Mouse (Mus musculus): ENCODE results near the gene Gm20547. TPM values are rescaled to one million over a fixed set of nuclear protein-coding genes. Genes with fewer than 3 reads are reported as not detected.

The Gm20547 gene
- polyA plus RNA-seq (2016; fragmentation: Nextera tagmentation; extraction: Ambion mirVana), result not detected in 2 replicates

DNA sequence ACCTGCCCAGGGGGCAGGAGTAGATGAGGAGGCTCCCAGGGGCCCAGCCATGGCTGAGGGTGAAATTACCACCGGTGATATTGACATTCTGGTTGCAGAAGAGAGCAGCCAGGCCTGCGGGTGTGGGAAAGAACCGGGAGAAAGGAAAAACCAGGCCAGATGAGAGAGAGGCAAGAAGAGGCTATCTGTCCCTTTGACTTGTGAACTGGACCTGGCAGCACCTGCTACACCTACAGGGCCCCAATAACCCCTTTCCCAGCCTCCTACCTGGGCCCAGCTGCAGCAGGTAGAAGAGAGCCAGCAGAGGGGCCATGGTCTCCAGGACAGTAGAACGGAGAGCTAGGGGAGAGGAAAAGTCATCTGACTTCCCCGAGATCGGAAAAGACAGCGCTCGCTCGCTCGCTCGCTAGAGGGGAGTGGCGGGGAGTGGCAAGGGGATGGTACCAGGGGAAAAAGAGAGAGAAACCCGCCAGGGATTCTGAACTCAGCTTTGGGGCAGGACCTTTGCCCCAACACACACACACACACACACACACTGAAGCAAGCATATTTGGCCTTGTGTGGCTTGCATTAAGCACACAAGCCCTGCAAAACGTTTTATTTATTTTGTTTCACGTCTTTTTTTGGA lies at the start of gene Gm20547:
Gm20547 (minus strand) TSS at position 360 of the 628 bp plus-strand sequence.
- Histone ChIP-seq H3K36me3 (replicated peaks) (no peaks in the 10 kb centered on the region), H3K9me3 (no peaks in the 10 kb centered on the region), H3K4me2 (no peak within 1 kb of the TSS), H3K27ac (no peak within 1 kb of the TSS), H3K9ac (no peak within 1 kb of the TSS), H3K4me1 (0 out of 2 replicates have a peak, but pooled peaks cover 6% of the 10 kb centered on the region), H3K27me3 (peaks cover 13% of the 10 kb centered on the region), H3K4me3 (replicated peaks) (no peak within 1 kb of the TSS)
- no peak for ATAC-seq (ENCODE audit: low FRiP score)
- WGBS, result 8% methylated on average over 15 of the region's 15 CpGs

GRCm38 (mm10) chr17:34931061-34931734 lies 49.4 kb upstream of the Gm20547 start, which contains the start of gene Neu1:
Neu1 (plus strand) TSS chr17:34931253.
- H3K27ac ChIP-seq, result peak within 1 kb of the TSS; percentile 9; the same call in 1 of the 2 replicates
- H3K9ac ChIP-seq, result peak within 1 kb of the TSS; percentile 90
- peaks cover 11% of the 10 kb centered on the region for H3K4me1 ChIP-seq
- H3K4me3 ChIP-seq (replicated peaks), result peak within 1 kb of the TSS; percentile 75
- WGBS, result under 1% methylated on average over 38 of the region's 38 CpGs
- H3K9me3 ChIP-seq, result no peaks in the 10 kb centered on the region
- peak; percentile 97 for ATAC-seq (ENCODE audit: low FRiP score)
- peaks cover 11% of the 10 kb centered on the region for H3K36me3 ChIP-seq (replicated peaks)
- peak within 1 kb of the TSS; percentile 97 for H3K4me2 ChIP-seq
- no peaks in the 10 kb centered on the region for H3K27me3 ChIP-seq

DNA sequence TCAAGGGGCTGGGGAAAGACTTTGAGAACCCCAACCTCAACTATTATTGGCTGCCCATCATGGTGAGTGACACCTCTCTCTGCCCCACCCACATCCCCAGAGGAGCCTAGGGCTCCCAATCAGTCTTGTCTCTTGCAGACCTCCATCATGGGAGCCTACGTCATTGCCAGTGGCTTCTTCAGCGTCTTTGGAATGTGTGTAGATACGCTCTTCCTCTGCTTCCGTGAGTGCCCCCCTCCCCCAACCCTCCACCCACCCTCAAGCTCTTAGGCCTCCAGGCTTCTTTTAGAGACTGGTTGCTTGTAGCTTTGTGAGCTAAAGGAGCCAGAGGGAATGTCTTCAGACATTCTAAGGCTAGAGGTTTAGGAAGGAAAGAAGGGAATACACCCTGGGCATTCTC lies 47.0 kb upstream of the Gm20547 start:
- H3K36me3 ChIP-seq (replicated peaks), result no peaks in the 10 kb centered on the region
- H3K4me3 ChIP-seq (replicated peaks), result no peak overlapping the region
- no peak overlapping the region for H3K27ac ChIP-seq
- no peaks in the 10 kb centered on the region for H3K9me3 ChIP-seq
- 83% methylated on average over 4 of the region's 4 CpGs for WGBS
- ATAC-seq (ENCODE audit: low FRiP score), result no peak
- no peaks in the 10 kb centered on the region for H3K27me3 ChIP-seq
- H3K4me2 ChIP-seq, result no peak overlapping the region
- H3K9ac ChIP-seq, result no peak overlapping the region
- H3K4me1 ChIP-seq, result peaks cover 11% of the 10 kb centered on the region

DNA sequence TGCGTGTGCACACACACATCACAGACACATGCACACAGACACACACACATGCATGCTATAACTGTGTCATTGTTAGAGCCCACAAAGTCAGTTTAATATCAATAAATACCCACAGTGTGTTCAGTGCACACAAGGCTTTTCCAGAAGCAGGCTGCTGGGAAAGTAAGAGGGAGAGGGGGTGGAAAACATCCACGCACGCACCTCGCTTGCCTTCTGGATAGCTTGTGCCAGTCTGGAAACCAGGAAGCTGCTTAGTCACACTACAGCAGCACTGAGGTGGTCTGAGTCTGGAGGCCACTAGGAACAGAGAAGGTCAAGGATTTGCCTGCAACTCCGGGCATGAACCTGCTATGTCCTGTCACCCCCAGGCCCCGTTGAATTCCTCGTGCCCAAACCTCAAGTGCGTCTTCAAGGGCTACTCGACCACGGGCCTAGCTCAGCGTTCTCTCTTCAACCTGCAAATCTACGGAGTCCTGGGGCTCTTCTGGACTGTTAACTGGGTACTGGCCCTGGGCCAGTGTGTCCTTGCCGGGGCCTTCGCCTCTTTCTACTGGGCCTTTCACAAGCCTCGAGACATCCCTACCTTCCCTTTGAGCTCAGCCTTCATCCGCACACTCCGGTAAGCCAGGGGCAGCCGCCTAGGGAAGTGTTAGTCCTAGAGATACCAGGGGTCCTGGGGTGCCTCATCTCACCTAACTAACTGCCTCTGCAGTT lies 45.6 kb upstream of the Gm20547 start:
- H3K4me1 ChIP-seq, result peaks cover 11% of the 10 kb centered on the region
- no peaks in the 10 kb centered on the region for H3K9me3 ChIP-seq
- no peak for ATAC-seq (ENCODE audit: low FRiP score)
- no peak overlapping the region for H3K4me2 ChIP-seq
- H3K4me3 ChIP-seq (replicated peaks), result no peak overlapping the region
- H3K9ac ChIP-seq, result no peak overlapping the region
- WGBS, result 85% methylated on average over 18 of the region's 18 CpGs
- no peaks in the 10 kb centered on the region for H3K27me3 ChIP-seq
- H3K36me3 ChIP-seq (replicated peaks), result no peaks in the 10 kb centered on the region
- H3K27ac ChIP-seq, result no peak overlapping the region

- no peak overlapping the region for H3K4me3 ChIP-seq (replicated peaks)
- no peaks in the 10 kb centered on the region for H3K27me3 ChIP-seq
- H3K9me3 ChIP-seq, result no peaks in the 10 kb centered on the region
- WGBS, result 62% methylated on average over 5 of the region's 5 CpGs
- no peaks in the 10 kb centered on the region for H3K4me1 ChIP-seq
- no peaks in the 10 kb centered on the region for H3K36me3 ChIP-seq (replicated peaks)
- H3K9ac ChIP-seq, result no peak overlapping the region
- no peak overlapping the region for H3K27ac ChIP-seq
- no peak overlapping the region for H3K4me2 ChIP-seq
- no peak for ATAC-seq (ENCODE audit: low FRiP score)
Measured at GRCm38 (mm10) chr17:34924258-34924657, 42.4 kb upstream of the Gm20547 start.

DNA sequence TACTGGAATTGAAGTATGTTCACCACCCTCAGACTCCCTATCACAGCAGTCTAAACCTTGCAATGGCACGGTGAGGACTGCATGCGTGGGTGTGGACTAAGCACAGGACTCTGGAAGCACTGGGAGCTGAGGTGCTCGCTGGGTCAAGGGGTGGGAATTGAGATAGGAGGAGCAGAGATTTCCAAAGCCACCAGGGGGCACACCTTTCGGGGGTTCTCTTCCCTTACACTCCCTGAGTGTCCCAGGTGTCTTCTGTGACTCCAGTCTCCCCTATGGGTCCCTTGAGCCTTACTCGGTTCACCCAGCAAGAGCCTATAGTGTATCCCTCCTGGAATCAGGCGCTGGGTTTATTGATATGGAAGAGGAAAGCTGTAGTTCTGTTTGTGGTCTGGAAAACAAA lies 41.1 kb upstream of the Gm20547 start:
- Histone ChIP-seq H3K9ac (no peak overlapping the region), H3K4me2 (no peak overlapping the region), H3K27me3 (no peaks in the 10 kb centered on the region), H3K9me3 (no peaks in the 10 kb centered on the region), H3K36me3 (replicated peaks) (no peaks in the 10 kb centered on the region), H3K4me1 (no peaks in the 10 kb centered on the region), H3K27ac (no peak overlapping the region), H3K4me3 (replicated peaks) (no peak overlapping the region)
- WGBS, result 46% methylated on average over 6 of the region's 6 CpGs
- no peak for ATAC-seq (ENCODE audit: low FRiP score)

DNA sequence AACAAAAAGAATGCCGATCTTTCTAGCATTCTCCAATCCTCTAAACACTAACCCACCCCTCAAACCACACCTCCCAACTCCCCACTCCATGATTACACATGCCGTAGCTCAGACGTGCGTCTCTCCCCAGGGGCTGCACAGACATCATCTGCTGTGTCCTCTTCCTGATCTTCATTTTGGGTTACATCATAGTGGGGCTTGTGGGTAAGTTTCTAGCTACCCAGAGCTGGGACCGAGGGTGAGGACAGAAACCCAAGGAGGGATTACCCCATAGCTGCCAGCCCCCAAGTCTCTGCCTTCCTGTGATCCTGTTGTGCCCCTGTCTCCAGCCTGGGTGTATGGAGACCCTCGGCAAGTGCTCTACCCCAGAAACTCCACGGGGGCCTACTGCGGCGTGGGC lies 35.3 kb upstream of the Gm20547 start:
- no peak overlapping the region for H3K9ac ChIP-seq
- H3K4me3 ChIP-seq (replicated peaks), result no peak overlapping the region
- ATAC-seq (ENCODE audit: low FRiP score), result no peak
- WGBS, result 86% methylated on average over 9 of the region's 9 CpGs
- H3K27ac ChIP-seq, result no peak overlapping the region
- H3K4me2 ChIP-seq, result no peak overlapping the region
- no peaks in the 10 kb centered on the region for H3K27me3 ChIP-seq
- H3K9me3 ChIP-seq, result no peaks in the 10 kb centered on the region
- H3K36me3 ChIP-seq (replicated peaks), result peaks cover 20% of the 10 kb centered on the region
- H3K4me1 ChIP-seq, result no peaks in the 10 kb centered on the region

GRCm38 (mm10) chr17:34916316-34916715 lies 34.5 kb upstream of the Gm20547 start:
- ATAC-seq (ENCODE audit: low FRiP score), result no peak
- Histone ChIP-seq H3K9ac (no peak overlapping the region), H3K9me3 (no peaks in the 10 kb centered on the region), H3K27ac (no peak overlapping the region), H3K4me1 (no peaks in the 10 kb centered on the region), H3K4me3 (replicated peaks) (no peak overlapping the region), H3K36me3 (replicated peaks) (peaks cover 29% of the 10 kb centered on the region), H3K4me2 (no peak overlapping the region), H3K27me3 (no peaks in the 10 kb centered on the region)
- WGBS, result 90% methylated on average over 5 of the region's 5 CpGs

DNA sequence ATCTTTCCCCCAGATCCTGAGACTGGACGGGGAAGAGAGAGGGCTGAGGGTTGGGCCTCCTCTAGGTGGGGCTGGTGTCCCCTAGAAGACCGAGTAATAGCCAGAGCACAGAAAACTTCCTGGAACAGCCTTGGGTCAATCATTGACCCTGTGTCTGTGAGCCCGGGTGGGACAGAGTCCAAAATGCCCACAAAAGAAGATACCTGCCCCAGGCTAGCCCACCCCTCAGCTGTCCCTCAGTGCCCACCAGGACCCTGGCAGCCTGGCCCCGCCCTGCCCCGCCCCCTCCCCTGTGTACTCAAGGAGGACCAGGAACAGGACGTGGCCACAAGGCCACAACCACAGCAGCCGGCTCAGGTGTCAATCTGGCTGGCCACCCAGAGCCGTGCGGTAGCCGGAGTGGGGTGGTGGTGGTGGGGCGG lies 33.6 kb upstream of the Gm20547 start:
- Histone ChIP-seq H3K4me3 (replicated peaks) (no peak overlapping the region), H3K27ac (no peak overlapping the region), H3K9ac (no peak overlapping the region), H3K36me3 (replicated peaks) (peaks cover 38% of the 10 kb centered on the region), H3K27me3 (no peaks in the 10 kb centered on the region), H3K4me1 (no peaks in the 10 kb centered on the region), H3K9me3 (no peaks in the 10 kb centered on the region), H3K4me2 (no peak overlapping the region)
- WGBS, result 24% methylated on average over 10 of the region's 11 CpGs
- no peak for ATAC-seq (ENCODE audit: low FRiP score)

DNA sequence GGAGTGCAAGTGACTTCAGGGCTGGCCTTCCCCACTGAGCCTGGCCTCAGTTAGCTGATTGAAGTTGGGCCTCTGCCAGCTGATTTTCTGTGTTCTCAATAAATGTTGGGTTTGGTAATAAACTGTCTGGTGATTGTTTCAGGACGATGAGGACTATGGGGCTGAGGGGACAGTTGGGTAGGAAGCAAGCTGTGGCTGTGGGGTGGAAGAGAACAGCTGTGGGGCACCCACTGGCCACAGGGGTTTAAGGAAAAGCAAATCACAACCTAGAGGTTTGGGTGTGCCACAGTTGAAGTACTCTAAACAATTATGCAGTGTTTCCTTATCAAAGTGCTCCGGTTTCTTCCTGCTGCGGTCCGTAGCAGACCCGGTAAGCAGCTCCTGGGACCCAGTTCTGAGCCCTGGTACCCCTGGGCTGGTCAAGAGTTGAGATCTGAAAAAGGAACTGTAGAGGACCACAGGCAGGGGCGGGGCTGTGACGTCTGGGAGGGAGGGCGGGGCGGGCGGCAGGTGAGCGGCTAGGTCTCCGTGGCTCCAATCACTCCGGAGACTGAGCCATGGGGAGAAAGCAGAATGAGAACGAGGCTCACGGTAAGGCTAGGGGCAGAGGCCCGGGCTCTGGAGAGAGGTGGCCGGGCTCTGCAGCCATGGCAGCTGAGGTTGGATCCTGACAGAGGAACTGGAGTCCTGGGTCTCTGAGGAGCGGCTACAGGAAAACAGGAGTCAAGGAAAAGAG lies 32.3 kb upstream of the Gm20547 start, which contains the start of gene Slc44a4:
Slc44a4 (plus strand) TSS at position 537 of the 736 bp plus-strand sequence.
- no peak within 1 kb of the TSS for H3K27ac ChIP-seq

DNA sequence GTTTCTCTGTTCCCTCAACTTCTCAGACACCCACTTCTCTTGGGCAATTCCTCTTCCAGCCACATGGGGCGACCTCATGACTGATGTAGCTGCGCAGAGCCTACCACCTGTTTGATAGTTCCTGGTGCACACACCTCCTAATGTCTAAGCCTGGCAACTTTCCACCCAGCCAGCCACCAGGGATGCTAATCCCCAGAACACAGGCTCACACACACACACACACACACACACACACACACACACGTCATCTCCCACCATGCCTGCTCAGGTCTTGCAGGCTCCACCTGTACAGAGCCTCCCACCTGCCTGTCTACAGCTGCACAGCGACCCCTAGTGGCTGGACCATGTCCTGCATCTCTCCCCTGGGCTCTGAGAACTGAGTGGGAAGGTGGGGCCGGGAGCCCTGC lies 30.1 kb upstream of the Gm20547 start:
- Histone ChIP-seq H3K4me2 (no peak overlapping the region), H3K4me1 (no peaks in the 10 kb centered on the region), H3K4me3 (replicated peaks) (no peak overlapping the region), H3K27ac (no peak overlapping the region), H3K9me3 (no peaks in the 10 kb centered on the region), H3K9ac (no peak overlapping the region), H3K36me3 (replicated peaks) (peaks cover 73% of the 10 kb centered on the region), H3K27me3 (no peaks in the 10 kb centered on the region)
- 52% methylated on average over 5 of the region's 5 CpGs for WGBS
- peak; percentile 50; the same call in 1 of the 2 replicates for ATAC-seq (ENCODE audit: low FRiP score)

More for the DNA sequence above, 32.3 kb upstream of the Gm20547 start, which contains the start of gene Slc44a4:
- peaks cover 51% of the 10 kb centered on the region for H3K36me3 ChIP-seq (replicated peaks)
- ATAC-seq (ENCODE audit: low FRiP score), result no peak
- WGBS, result 38% methylated on average over 18 of the region's 18 CpGs
- H3K27me3 ChIP-seq, result no peaks in the 10 kb centered on the region
- no peaks in the 10 kb centered on the region for H3K4me1 ChIP-seq
- no peak within 1 kb of the TSS for H3K4me2 ChIP-seq
- H3K4me3 ChIP-seq (replicated peaks), result no peak within 1 kb of the TSS
- no peak within 1 kb of the TSS for H3K9ac ChIP-seq
- H3K9me3 ChIP-seq, result no peaks in the 10 kb centered on the region

- ATAC-seq (ENCODE audit: low FRiP score), result no peak
- Histone ChIP-seq H3K27me3 (no peaks in the 10 kb centered on the region), H3K4me3 (replicated peaks) (no peak overlapping the region)
Measured at GRCm38 (mm10) chr17:34910982-34911381, 29.1 kb upstream of the Gm20547 start.

More at GRCm38 (mm10) chr17:34910982-34911381, 29.1 kb upstream of the Gm20547 start:
- no peak overlapping the region for H3K9ac ChIP-seq
- peaks cover 82% of the 10 kb centered on the region for H3K36me3 ChIP-seq (replicated peaks)
- no peaks in the 10 kb centered on the region for H3K9me3 ChIP-seq
- WGBS, result 93% methylated on average over 10 of the region's 10 CpGs
- H3K4me1 ChIP-seq, result no peaks in the 10 kb centered on the region
- no peak overlapping the region for H3K4me2 ChIP-seq
- no peak overlapping the region for H3K27ac ChIP-seq
